ENCODE assay signal across 17 mouse cellular contexts in the genomic region with DNA sequence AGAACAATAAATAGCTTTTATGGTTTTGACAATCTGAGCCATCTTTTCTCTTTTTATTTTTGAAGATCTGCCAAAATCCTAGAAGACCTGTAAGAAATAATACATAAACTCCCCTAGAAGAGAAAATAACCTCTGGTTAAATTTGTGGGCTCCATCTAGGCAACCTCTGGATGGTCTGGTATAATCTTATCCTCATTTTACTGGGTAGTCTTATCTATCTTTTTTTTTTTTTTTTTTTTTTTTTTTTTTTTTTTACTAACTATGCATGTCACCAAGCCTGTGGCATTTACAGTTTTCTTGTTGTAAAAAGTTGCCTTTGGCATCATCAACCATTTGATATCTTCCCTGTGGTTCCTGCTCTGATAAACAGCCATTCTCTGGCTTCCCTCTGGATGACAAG. TPM values are rescaled to one million over a fixed set of nuclear protein-coding genes. Genes with fewer than 3 reads are reported as not detected.
DNase-seq lines count a peak whose midpoint lies in the region; TF ChIP-seq lines count a peak whose summit lies in the region.
"Had no signal": no experiment of that assay in that cellular context is flagged by ENCODE, and none has a peak within 500 bp of the region (broad histone marks: within the 10 kb centered on the region; RNA-seq: fewer than 3 reads in every experiment).

No protein-coding gene starts in this region.

- no peak overlapping the region for H3K4me2 ChIP-seq in CH12.LX (ENCODE audit: insufficient read depth, low read depth, poor library complexity, severe bottlenecking)

- peaks cover 9% of the 10 kb centered on the region for H3K9me3 ChIP-seq in CH12.LX (replicated peaks; ENCODE audit: low read length)
- no peaks in the 10 kb centered on the region for H3K9me3 ChIP-seq in MEL (replicated peaks; ENCODE audit: insufficient read depth, low read length)

- TF ChIP-seq EP300 in CH12.LX (IDR thresholded peaks at IDR 0.05; ENCODE audit: low read length), result no peak
- TF ChIP-seq EP300 in MEL (IDR thresholded peaks at IDR 0.05; ENCODE audit: low read depth in 1 of 2, low read length in 2 of 2), result no peak

- H3K79me2 ChIP-seq in CH12.LX (replicated peaks; ENCODE audit: control insufficient read depth, extremely low read depth, insufficient read depth, poor library complexity, severe bottlenecking) (no peaks in the 10 kb centered on the region), MEL (ENCODE audit: control insufficient read depth, insufficient read depth, low read length, poor library complexity) (no peaks in the 10 kb centered on the region)

- DNase-seq in CH12.LX (ENCODE audit: extremely low read depth) (no peak), MEL (ENCODE audit: low read depth, low spot score) (no peak)
- no peak for DNase-seq in cerebellum, postnatal 36 days
- no peak for DNase-seq in layer of hippocampus, postnatal 36 days
- DNase-seq: adrenal gland, adult 8-10 months; adrenal gland, postnatal 10 days; adrenal gland, postnatal 14 days; adrenal gland, postnatal 25 days; adrenal gland, postnatal 36 days; B cell, adult 2 months; cerebellum, adult 11 months; cerebellum, adult 11-12 months; cerebellum, adult 18-20 months; cerebellum, adult 2 months; cerebellum, adult 8-10 months had no signal

- no peak overlapping the region for H3K9ac ChIP-seq in CH12.LX (ENCODE audit: insufficient read depth, low read depth)
- H3K9ac ChIP-seq in MEL (ENCODE audit: control insufficient read depth, low read depth, low read length, poor library complexity, severe bottlenecking), result no peak overlapping the region

- TF ChIP-seq POLR2A in CH12.LX (IDR thresholded peaks at IDR 0.05; ENCODE audit: low read depth, low read length) (no peak), MEL (IDR thresholded peaks at IDR 0.05; ENCODE audit: control insufficient read depth in 1 of 2, insufficient read depth in 1 of 2, low read depth in 1 of 2, low read length in 2 of 2, poor library complexity in 1 of 2) (no peak)

- H3K27ac ChIP-seq in CH12.LX (ENCODE audit: insufficient read depth, low read depth), result no peak overlapping the region
- no peak overlapping the region for H3K27ac ChIP-seq in MEL (ENCODE audit: control insufficient read depth, low read depth, low read length)

- dilution Hi-C loops in CH12.LX (cut with MboI; ENCODE audit: extremely low pct_ligation_motif_present, extremely low pct_unique_long_range_greater_than_20kb, low sequenced_read_pairs), result no loop called here

- H3K36me3 ChIP-seq in CH12.LX (replicated peaks in 1 of 2; ENCODE audit: control insufficient read depth in 1 of 2, insufficient read depth in 1 of 2, low read length in 1 of 2) (no peaks in the 10 kb centered on the region), MEL (ENCODE audit: control insufficient read depth in 1 of 2, insufficient read depth in 2 of 2, low read length in 2 of 2) (peaks cover 0 to 3% of the 10 kb centered on the region in 2 experiments; a peak in 2 of 4 replicates)
- H3K36me3 ChIP-seq: G1E had no signal

- H3K27me3 ChIP-seq in CH12.LX (replicated peaks), result no peaks in the 10 kb centered on the region
- H3K27me3 ChIP-seq in MEL (ENCODE audit: control insufficient read depth in 1 of 2, insufficient read depth in 2 of 2, low read length in 2 of 2), result no peaks in the 10 kb centered on the region
- H3K27me3 ChIP-seq: Patski had no signal

- TF ChIP-seq CTCF in CH12.LX (conservative IDR thresholded peaks at IDR 0.05 in 1 of 2, IDR thresholded peaks at IDR 0.05 in 1 of 2; ENCODE audit: low read depth in 2 of 2, low read length in 2 of 2), result no peak
- no peak for TF ChIP-seq CTCF in MEL (IDR thresholded peaks at IDR 0.05 in 2 of 3, conservative IDR thresholded peaks at IDR 0.05 in 1 of 3; ENCODE audit: control insufficient read depth in 1 of 3, insufficient read depth in 1 of 3, low read depth in 2 of 3, low read length in 3 of 3, poor library complexity in 1 of 3, severe bottlenecking in 1 of 3)

- H3K4me1 ChIP-seq in CH12.LX (ENCODE audit: control insufficient read depth in 1 of 2, insufficient read depth in 2 of 2) (peaks cover 3 to 27% of the 10 kb centered on the region in 2 experiments), MEL (ENCODE audit: control insufficient read depth in 1 of 2, insufficient read depth in 2 of 2, low read length in 2 of 2) (peaks cover 2 to 7% of the 10 kb centered on the region in 2 experiments)

- no peak overlapping the region for H3K4me3 ChIP-seq in CH12.LX (replicated peaks in 1 of 3; ENCODE audit: low read depth in 2 of 3, low read length in 2 of 3, poor library complexity in 1 of 3)
- no peak overlapping the region for H3K4me3 ChIP-seq in MEL (ENCODE audit: control insufficient read depth in 1 of 2, insufficient read depth in 1 of 2, low read depth in 2 of 2, low read length in 2 of 2)

- in situ Hi-C loops in CH12.LX (cut with MboI; ENCODE audit: low pct_ligation_motif_present, low pct_unique_long_range_greater_than_20kb, low sequenced_read_pairs), result loop anchor here (25.0 kb wide), 1 partner anchor 788 kb away; the partner anchor contains the start of gene Umps

- TF ChIP-seq RAD21 in CH12.LX (IDR thresholded peaks at IDR 0.05; ENCODE audit: low read depth, low read length) (no peak), MEL (IDR thresholded peaks at IDR 0.05; ENCODE audit: low read depth, low read length) (no peak)

TF ChIP-seq in CH12.LX, 34 proteins besides CTCF, POLR2A, EP300 and RAD21:
- TF ChIP-seq ZNF384 (IDR thresholded peaks at IDR 0.05; ENCODE audit: low read depth, low read length), result peak; percentile 57; the same call in 1 of the 2 replicates
- TF ChIP-seq GABPA (IDR thresholded peaks at IDR 0.05; ENCODE audit: insufficient replicate concordance, low read depth, low read length), result no peak

TF ChIP-seq in MEL, 35 proteins besides CTCF, POLR2A, EP300 and RAD21:
- TF ChIP-seq ZMIZ1 (IDR thresholded peaks at IDR 0.05; ENCODE audit: low read depth, low read length), result no peak
- TF ChIP-seq KAT2A (conservative IDR thresholded peaks at IDR 0.05; ENCODE audit: low read depth, low read length), result no peak
- TF ChIP-seq GATA1 (IDR thresholded peaks at IDR 0.05; ENCODE audit: low read depth, low read length), result no peak
- TF ChIP-seq ZNF384 (IDR thresholded peaks at IDR 0.05; ENCODE audit: low read depth, low read length), result peak; percentile 65
- TF ChIP-seq NELFE (IDR thresholded peaks at IDR 0.05; ENCODE audit: low read depth, low read length), result no peak
- no peak for TF ChIP-seq SIN3A (IDR thresholded peaks at IDR 0.05; ENCODE audit: low read length)
- no peak for TF ChIP-seq CHD2 (IDR thresholded peaks at IDR 0.05; ENCODE audit: low read length)

RNA-seq across cellular contexts. Expression of gene Osbpl11, which starts 10.2 kb away (rescaled TPM):
- total RNA-seq in CH12.LX (2012; rRNA removed) (12.9 and 13.8 TPM in 2 replicates), CH12.LX (2014; rRNA removed) (10.5 and 10.8 TPM in 2 replicates), MEL (2012; rRNA removed) (6.9 and 7.1 TPM in 2 replicates)
- polyA plus RNA-seq in CH12.LX (2012; ENCODE audit: insufficient read length, low read depth) (11.4 and 12.1 TPM in 2 replicates), MEL (2012; ENCODE audit: insufficient read depth in 1 of 2, insufficient read length in 2 of 2, low read depth in 1 of 2, low replicate concordance in 2 of 2, missing spikeins in 1 of 2) (10 to 100 TPM in 1 of 2 experiments, not detected in 1; 10.3 TPM)
- total RNA-seq in layer of hippocampus, postnatal 36 days (2021), result 10 to 100 TPM; 18.4 to 19.9 TPM

Comparison
In these comparisons a context has a peak if more than half of its experiments do, and no peak if none do; other contexts are left out.
1. Of the 35 proteins assayed by ChIP-seq in both MEL and CH12.LX: peak only in MEL: none; only in CH12.LX: none; in both: ZNF384; in neither: 34.